Mouse (Mus musculus) heart, adult 2 months (tissue): ENCODE measurements around the gene Ccdc110. TPM values are rescaled to one million over a fixed set of nuclear protein-coding genes. Genes with fewer than 3 reads are reported as not detected.

Experiments
- DNase-seq, 2 experiments: peaks; one replicate each; pipeline ENCODE4 v3.0.0; 2021
- H3K27ac ChIP-seq: fragments of 200-600 bp; 2 replicates; pipeline ENCODE4 v1.8.1; 2022
- H3K27me3 ChIP-seq: fragments of 200-500 bp; 2 replicates; pipeline ENCODE4 v1.6.1; 2012; ENCODE audit warnings: mild to moderate bottlenecking, low read length, inconsistent platforms, mixed read lengths; ENCODE audit not compliant: control insufficient read depth, insufficient read depth
- H3K36me3 ChIP-seq: fragments of 200-500 bp; 2 replicates; pipeline ENCODE4 v1.6.1; 2012; ENCODE audit warnings: low read length, inconsistent platforms; ENCODE audit not compliant: control insufficient read depth, insufficient read depth
- H3K4me1 ChIP-seq: fragments of 200-500 bp; 2 replicates; pipeline ENCODE4 v1.6.1; 2011; ENCODE audit warnings: low read length; ENCODE audit not compliant: control insufficient read depth, insufficient read depth
- H3K4me3 ChIP-seq: fragments of 200-600 bp; 2 replicates; pipeline ENCODE4 v1.8.1; 2022
- H3K79me2 ChIP-seq: fragments of 200-500 bp; replicated peaks from 2 replicates; pipeline ENCODE4 v1.6.1; 2012; ENCODE audit warnings: mild to moderate bottlenecking, inconsistent platforms, low read length, moderate library complexity, mixed read lengths; ENCODE audit not compliant: control insufficient read depth, insufficient read depth
- H3K9ac ChIP-seq: fragments of 200-500 bp; 2 replicates; pipeline ENCODE4 v1.6.1; 2012; ENCODE audit warnings: low read depth, mild to moderate bottlenecking, control low read depth, inconsistent platforms, low read length, mixed read lengths
- CTCF ChIP-seq: fragments of 200-600 bp; IDR thresholded peaks from 2 replicates; pipeline ENCODE4 v1.8.1; 2022; ENCODE audit warnings: antibody characterized with exemption, mild to moderate bottlenecking, moderate library complexity
- EP300 ChIP-seq: fragments of 200-500 bp; IDR thresholded peaks from 2 replicates; pipeline ENCODE4 v1.6.1; 2011; ENCODE audit warnings: low read depth, low read length, control low read depth; ENCODE audit not compliant: insufficient read depth
- POLR2A ChIP-seq: fragments of 200-500 bp; IDR thresholded peaks from 2 replicates; pipeline ENCODE4 v1.6.1; 2011; ENCODE audit warnings: mild to moderate bottlenecking, low read depth, low read length, control low read depth; ENCODE audit not compliant: insufficient read depth
- WGBS: fragments of 180-500 bp; shearing (Covaris S2); methylation state at CpG from one replicate; pipeline ENCODE4 v1.1.7; 2018; 5-methylcytosine and 5-hydroxymethylcytosine counted together
- intact Hi-C: fragments of 180-260 bp; cut with DNase I; formaldehyde crosslinking; loops from one replicate; pipeline ENCODE4 v1.15.1; 2025
- polyA plus RNA-seq: library from polyadenylated mRNA; depleted of rRNA; stranded (reverse); fragments of >200 nt; gene quantifications from 2 replicates; pipeline ENCODE4 v1.2.3, GENCODE M21; 2012
- total RNA-seq, 2 experiments: library from RNA; stranded (reverse); gene quantifications; 2 replicates each; pipeline ENCODE4 v1.2.3; 2021

Ccdc110 gene
- total and polyA plus RNA-seq, 3 experiments, result not detected

GRCm38 (mm10) chr8:45950622-45951021 is 16.2 kb downstream of the Ccdc110 start:
- no peaks in the 10 kb centered on the region for H3K27me3 ChIP-seq
- H3K4me3 ChIP-seq, result no peak overlapping the region
- H3K27ac ChIP-seq, result no peak overlapping the region
- H3K4me1 ChIP-seq, result no peaks in the 10 kb centered on the region
- TF ChIP-seq EP300, result no peak
- TF ChIP-seq CTCF, result no peak
- TF ChIP-seq POLR2A, result no peak
- intact Hi-C loops, result no loop called here
- 61% methylated on average over 2 of the region's 2 CpGs for WGBS
- H3K9ac ChIP-seq, result no peak overlapping the region
- no peak for DNase-seq
- no peaks in the 10 kb centered on the region for H3K36me3 ChIP-seq
- no peaks in the 10 kb centered on the region for H3K79me2 ChIP-seq

- Histone ChIP-seq H3K4me1 (peaks cover under 1% of the 10 kb centered on the region; the same call in 1 of the 2 replicates), H3K79me2 (no peaks in the 10 kb centered on the region), H3K27ac (no peak overlapping the region), H3K27me3 (no peaks in the 10 kb centered on the region), H3K9ac (no peak overlapping the region), H3K4me3 (no peak overlapping the region), H3K36me3 (no peaks in the 10 kb centered on the region)
- intact Hi-C loops, result no loop called here
- no peak for DNase-seq
- WGBS, result 97% methylated on average over 12 of the region's 12 CpGs
- TF ChIP-seq POLR2A (no peak), CTCF (peak; percentile 35)
These were observed 36.5 kb downstream of the Ccdc110 start for GRCm38 (mm10) chr8:45970894-45971293.

DNA sequence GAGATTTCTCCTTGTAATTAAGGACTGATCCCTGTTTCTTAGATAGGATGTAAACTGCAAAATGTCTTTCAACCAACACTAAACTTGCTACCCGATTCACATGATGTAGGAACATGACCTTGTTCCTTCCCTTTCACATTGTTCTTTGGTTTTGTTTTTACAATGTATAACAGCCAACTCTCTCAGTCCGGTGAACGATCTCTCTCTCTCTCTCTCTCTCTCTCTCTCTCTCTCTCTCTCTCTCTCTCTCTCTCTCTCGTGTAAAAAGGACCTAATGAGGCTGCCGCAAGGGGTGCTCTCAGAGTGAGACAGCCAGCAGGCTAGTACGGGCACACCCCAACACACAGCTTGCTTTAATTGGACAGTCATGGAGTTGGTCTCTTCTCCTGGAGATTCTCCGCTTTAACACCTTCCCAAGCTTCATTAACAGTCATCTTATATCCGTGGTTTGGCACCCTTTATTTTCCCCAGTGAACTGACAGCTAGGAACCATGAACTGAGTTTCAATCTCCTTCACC is 39.6 kb downstream of the Ccdc110 start:
- Histone ChIP-seq H3K9ac (no peak overlapping the region), H3K36me3 (no peaks in the 10 kb centered on the region), H3K27ac (no peak overlapping the region), H3K4me3 (no peak overlapping the region), H3K79me2 (no peaks in the 10 kb centered on the region), H3K4me1 (peaks cover 1% of the 10 kb centered on the region; the same call in 1 of the 2 replicates), H3K27me3 (no peaks in the 10 kb centered on the region)
- intact Hi-C loops, result no loop called here
- no peak for DNase-seq
- TF ChIP-seq CTCF (no peak), EP300 (no peak), POLR2A (no peak)
- 60% methylated on average over 8 of the region's 8 CpGs for WGBS

GRCm38 (mm10) chr8:45975126-45975836 is 40.9 kb downstream of the Ccdc110 start, which contains the start of the genes 1700029J07Rik and Ufsp2:
Gene 1700029J07Rik, minus strand, starts transcription at chr8:45975252.
Gene Ufsp2, plus strand, starts transcription at chr8:45975528.
- H3K27me3 ChIP-seq, result no peaks in the 10 kb centered on the region

GRCm38 (mm10) chr8:45975837-45976468 is 41.5 kb downstream of the Ccdc110 start:
- TF ChIP-seq POLR2A, result no peak
- TF ChIP-seq CTCF, result no peak
- no peak for TF ChIP-seq EP300
- peak overlapping the region; percentile 74 for H3K27ac ChIP-seq
- H3K4me1 ChIP-seq, result peaks cover 1% of the 10 kb centered on the region; the same call in 1 of the 2 replicates
- WGBS, result 40% methylated on average over 11 of the region's 11 CpGs
- no peaks in the 10 kb centered on the region for H3K27me3 ChIP-seq
- H3K4me3 ChIP-seq, result peak overlapping the region; percentile 89
- no peak for DNase-seq
- intact Hi-C loops, result loop anchor here (1.0 kb wide), 1 partner anchor 23 kb away; the partner anchor contains the start of gene Lrp2bp
- H3K79me2 ChIP-seq, result no peaks in the 10 kb centered on the region
- peak overlapping the region; percentile 44 for H3K9ac ChIP-seq
- 0 out of 2 replicates have a peak, but pooled peaks cover 2% of the 10 kb centered on the region for H3K36me3 ChIP-seq

More at GRCm38 (mm10) chr8:45975126-45975836, 40.9 kb downstream of the Ccdc110 start, which contains the start of the genes 1700029J07Rik and Ufsp2:
- intact Hi-C loops, result loop anchor here (1.0 kb wide), 1 partner anchor 24 kb away; the partner anchor contains the start of gene Lrp2bp
- TF ChIP-seq EP300 (0 out of 2 replicates have a peak, but pooled peaks have one; percentile 20), POLR2A (peak; percentile 89), CTCF (peak; percentile 81)
- peak within 1 kb of the TSS; percentile 74 for H3K27ac ChIP-seq
- under 1% methylated on average over 57 of the region's 57 CpGs for WGBS
- H3K4me1 ChIP-seq, result peaks cover 1% of the 10 kb centered on the region; the same call in 1 of the 2 replicates
- H3K4me3 ChIP-seq, result peak within 1 kb of the TSS; percentile 89
- H3K9ac ChIP-seq, result peak within 1 kb of the TSS; percentile 80
- DNase-seq, result peak; percentile 96 to 97
- H3K36me3 ChIP-seq, result no peaks in the 10 kb centered on the region
- H3K79me2 ChIP-seq, result no peaks in the 10 kb centered on the region

- no peaks in the 10 kb centered on the region for H3K79me2 ChIP-seq
- TF ChIP-seq CTCF, result no peak
- no peak for TF ChIP-seq EP300
- no peak for TF ChIP-seq POLR2A
- no peak overlapping the region for H3K27ac ChIP-seq
- no peak for DNase-seq
- no peaks in the 10 kb centered on the region for H3K27me3 ChIP-seq
- no peaks in the 10 kb centered on the region for H3K4me1 ChIP-seq
- intact Hi-C loops, result no loop called here
- H3K36me3 ChIP-seq, result no peaks in the 10 kb centered on the region; the same call in 1 of the 2 replicates
- WGBS, result 61% methylated on average over 3 of the region's 3 CpGs
- no peak overlapping the region for H3K9ac ChIP-seq
- no peak overlapping the region for H3K4me3 ChIP-seq
These were observed 52.2 kb downstream of the Ccdc110 start for GRCm38 (mm10) chr8:45986665-45987064.
